In genomic region chr6:48177936-48178335, GRCm38 (mm10) we compare ENCODE assay signal across 7 mouse cellular contexts.
DNase-seq lines count a peak whose midpoint lies in the region; ATAC-seq and TF ChIP-seq lines count a peak whose summit lies in the region.

No protein-coding gene starts in this region.

- H3K4me1 ChIP-seq in embryonic facial prominence, embryonic 11.5 days (ENCODE audit: control insufficient read depth, insufficient read depth, low read length), result no peaks in the 10 kb centered on the region
- no peaks in the 10 kb centered on the region for H3K4me1 ChIP-seq in kidney, postnatal 0 days (replicated peaks; ENCODE audit: insufficient read depth, low read length)
- H3K4me1 ChIP-seq in liver, postnatal 0 days (ENCODE audit: insufficient read depth), result no peaks in the 10 kb centered on the region

- H3K4me2 ChIP-seq in embryonic facial prominence, embryonic 11.5 days (ENCODE audit: low read depth, low read length), result no peak overlapping the region
- no peak overlapping the region for H3K4me2 ChIP-seq in kidney, postnatal 0 days (ENCODE audit: low read length)
- no peak overlapping the region for H3K4me2 ChIP-seq in liver, postnatal 0 days (ENCODE audit: low read depth, low read length)

- peak; percentile 11 to 19 for DNase-seq in urinary bladder, adult 18-20 months (ENCODE audit: low spot score in 2 of 2)
- no peak for DNase-seq in urinary bladder, postnatal 4 days (ENCODE audit: low spot score in 2 of 2)
- DNase-seq in adrenal gland, postnatal 25 days, result peak; percentile 42
- DNase-seq in embryonic facial prominence, embryonic 11.5 days (ENCODE audit: low spot score), result peak; percentile 83
- DNase-seq in kidney, postnatal 0 days (ENCODE audit: low spot score), result peak; percentile 80
- peak; percentile 42 for DNase-seq in liver, postnatal 0 days
- peak; percentile 68 for DNase-seq in right cerebral cortex, postnatal 4 days

- no peaks in the 10 kb centered on the region for H3K9me3 ChIP-seq in embryonic facial prominence, embryonic 11.5 days (replicated peaks; ENCODE audit: control insufficient read depth, low read length)
- H3K9me3 ChIP-seq in kidney, postnatal 0 days (replicated peaks; ENCODE audit: low read length), result no peaks in the 10 kb centered on the region
- no peaks in the 10 kb centered on the region for H3K9me3 ChIP-seq in liver, postnatal 0 days (ENCODE audit: low read length)

- no peak overlapping the region for H3K4me3 ChIP-seq in embryonic facial prominence, embryonic 11.5 days (ENCODE audit: low read depth, low read length)
- H3K4me3 ChIP-seq in kidney, postnatal 0 days (replicated peaks; ENCODE audit: low read depth, low read length), result no peak overlapping the region
- no peak overlapping the region for H3K4me3 ChIP-seq in liver, postnatal 0 days (ENCODE audit: low read depth, low read length)

- no peak for ATAC-seq in embryonic facial prominence, embryonic 11.5 days (replicated peaks; ENCODE audit: insufficient number of reproducible peaks, low FRiP score, low TSS enrichment, low read depth)
- no peak for ATAC-seq in kidney, postnatal 0 days (replicated peaks; ENCODE audit: low FRiP score, low read depth)
- no peak for ATAC-seq in liver, postnatal 0 days

- WGBS in embryonic facial prominence, embryonic 11.5 days, result 10% methylated on average over 2 of the region's 2 CpGs
- 3% methylated on average over 2 of the region's 2 CpGs for WGBS in kidney, postnatal 0 days
- WGBS in liver, postnatal 0 days (ENCODE audit: insufficient replicate concordance), result 11% methylated on average over 2 of the region's 2 CpGs

- no peak overlapping the region for H3K27ac ChIP-seq in embryonic facial prominence, embryonic 11.5 days (replicated peaks; ENCODE audit: low read depth, low read length)
- H3K27ac ChIP-seq in kidney, postnatal 0 days, result no peak overlapping the region
- no peak overlapping the region for H3K27ac ChIP-seq in liver, postnatal 0 days (ENCODE audit: low read depth)

- no peaks in the 10 kb centered on the region for H3K36me3 ChIP-seq in embryonic facial prominence, embryonic 11.5 days (replicated peaks; ENCODE audit: control insufficient read depth, insufficient read depth, low read depth, low read length)
- H3K36me3 ChIP-seq in kidney, postnatal 0 days (ENCODE audit: insufficient read depth, low read length), result no peaks in the 10 kb centered on the region
- H3K36me3 ChIP-seq in liver, postnatal 0 days (replicated peaks; ENCODE audit: insufficient read depth, low read length), result no peaks in the 10 kb centered on the region

- peak; percentile 70 for TF ChIP-seq CTCF in kidney, postnatal 0 days (IDR thresholded peaks at IDR 0.05; ENCODE audit: low read depth)
- TF ChIP-seq CTCF in liver, postnatal 0 days (IDR thresholded peaks at IDR 0.05; ENCODE audit: low read depth), result peak; percentile 55

- no peaks in the 10 kb centered on the region for H3K27me3 ChIP-seq in embryonic facial prominence, embryonic 11.5 days (ENCODE audit: control insufficient read depth, insufficient read depth, low read length)
- H3K27me3 ChIP-seq in kidney, postnatal 0 days (ENCODE audit: insufficient read depth, low read length), result no peaks in the 10 kb centered on the region
- H3K27me3 ChIP-seq in liver, postnatal 0 days (ENCODE audit: insufficient read depth, low read length), result no peaks in the 10 kb centered on the region

- no peak overlapping the region for H3K9ac ChIP-seq in embryonic facial prominence, embryonic 11.5 days (replicated peaks; ENCODE audit: low read length)
- no peak overlapping the region for H3K9ac ChIP-seq in kidney, postnatal 0 days (ENCODE audit: low read depth, low read length)
- no peak overlapping the region for H3K9ac ChIP-seq in liver, postnatal 0 days (replicated peaks)

- TF ChIP-seq EP300 in liver, postnatal 0 days (IDR thresholded peaks at IDR 0.05; ENCODE audit: low read depth), result no peak

Comparison
In these comparisons a context has a peak if more than half of its experiments do, and no peak if none do; other contexts are left out.
1. DNase-seq: peak in urinary bladder, adult 18-20 months (2 of 2), adrenal gland, postnatal 25 days (single experiment), embryonic facial prominence, embryonic 11.5 days (single experiment), kidney, postnatal 0 days (single experiment), liver, postnatal 0 days (single experiment) and right cerebral cortex, postnatal 4 days (single experiment); none in urinary bladder, postnatal 4 days (0 of 2).